Mouse (Mus musculus): ENCODE measurements around the gene Gm45021. TPM values are rescaled to one million over a fixed set of nuclear protein-coding genes. Genes with fewer than 3 reads are reported as not detected.

The Gm45021 gene
- polyA plus RNA-seq, 1 experiment: not detected

DNA sequence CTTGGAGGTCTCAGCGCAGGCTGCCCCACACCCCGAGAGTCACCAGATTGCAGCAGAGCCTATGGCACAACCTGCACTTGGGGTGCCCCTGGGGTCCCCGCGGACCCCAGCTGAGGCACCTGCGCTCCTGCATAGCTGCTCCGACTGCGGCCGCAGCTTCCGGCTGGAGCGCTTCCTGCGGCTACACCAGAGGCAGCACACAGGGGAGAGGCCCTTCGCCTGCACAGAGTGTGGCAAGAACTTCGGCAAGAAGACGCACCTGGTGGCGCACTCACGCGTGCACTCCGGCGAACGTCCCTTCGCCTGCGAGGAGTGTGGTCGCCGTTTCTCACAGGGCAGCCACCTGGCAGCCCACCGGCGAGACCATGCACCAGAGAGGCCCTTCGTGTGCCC lies 7.8 kb downstream of the Gm45021 start:
- WGBS: 97% methylated on average over 27 of the region's 27 CpGs
- peaks cover 8% of the 10 kb centered on the region for H3K36me3 ChIP-seq (ENCODE audit: control insufficient read depth, insufficient read depth, low read length)
- TF ChIP-seq POLR2A (IDR thresholded peaks at IDR 0.05; ENCODE audit: low read depth, low read length): no peak
- TF ChIP-seq CTCF (IDR thresholded peaks at IDR 0.05; ENCODE audit: extremely low read depth, insufficient read length, insufficient replicate concordance, low read depth, low read length): no peak
- no peak overlapping the region for H3K27ac ChIP-seq (ENCODE audit: insufficient read depth, low read depth, low read length)
- H3K4me3 ChIP-seq (ENCODE audit: low read depth, low read length): no peak overlapping the region
- peaks cover 12% of the 10 kb centered on the region for H3K4me1 ChIP-seq (ENCODE audit: control insufficient read depth, insufficient read depth, insufficient read length, low read length)
- H3K27me3 ChIP-seq (ENCODE audit: control insufficient read depth, insufficient read depth, low read length): no peaks in the 10 kb centered on the region

DNA sequence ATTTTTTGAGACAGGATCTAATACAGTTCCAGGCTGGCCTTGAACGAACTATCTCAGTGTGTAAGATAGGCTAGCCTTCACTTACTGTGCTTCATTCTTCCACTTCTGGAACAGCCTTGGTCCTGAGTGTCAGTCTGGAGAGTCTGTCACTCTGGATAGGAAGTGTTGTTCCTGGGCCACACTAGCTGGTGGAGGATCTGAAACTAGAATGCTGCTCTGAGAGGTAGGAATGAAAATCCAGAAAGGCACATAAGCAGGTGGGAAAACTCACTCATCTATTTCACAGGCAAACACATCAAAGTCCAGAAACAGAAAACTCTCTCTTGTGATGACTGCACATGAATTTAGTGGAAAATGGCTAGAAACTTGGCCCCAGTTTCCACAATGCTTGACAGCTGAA lies 11.2 kb downstream of the Gm45021 start:
- peaks cover 6% of the 10 kb centered on the region for H3K4me1 ChIP-seq (ENCODE audit: control insufficient read depth, insufficient read depth, insufficient read length, low read length)
- WGBS: 83% methylated on average over 1 of the region's 1 CpGs
- H3K27me3 ChIP-seq (ENCODE audit: control insufficient read depth, insufficient read depth, low read length): no peaks in the 10 kb centered on the region
- H3K27ac ChIP-seq (ENCODE audit: insufficient read depth, low read depth, low read length): no peak overlapping the region
- no peak for TF ChIP-seq POLR2A (IDR thresholded peaks at IDR 0.05; ENCODE audit: low read depth, low read length)
- TF ChIP-seq CTCF (IDR thresholded peaks at IDR 0.05; ENCODE audit: extremely low read depth, insufficient read length, insufficient replicate concordance, low read depth, low read length): no peak
- H3K36me3 ChIP-seq (ENCODE audit: control insufficient read depth, insufficient read depth, low read length): peaks cover 8% of the 10 kb centered on the region
- no peak overlapping the region for H3K4me3 ChIP-seq (ENCODE audit: low read depth, low read length)

DNA sequence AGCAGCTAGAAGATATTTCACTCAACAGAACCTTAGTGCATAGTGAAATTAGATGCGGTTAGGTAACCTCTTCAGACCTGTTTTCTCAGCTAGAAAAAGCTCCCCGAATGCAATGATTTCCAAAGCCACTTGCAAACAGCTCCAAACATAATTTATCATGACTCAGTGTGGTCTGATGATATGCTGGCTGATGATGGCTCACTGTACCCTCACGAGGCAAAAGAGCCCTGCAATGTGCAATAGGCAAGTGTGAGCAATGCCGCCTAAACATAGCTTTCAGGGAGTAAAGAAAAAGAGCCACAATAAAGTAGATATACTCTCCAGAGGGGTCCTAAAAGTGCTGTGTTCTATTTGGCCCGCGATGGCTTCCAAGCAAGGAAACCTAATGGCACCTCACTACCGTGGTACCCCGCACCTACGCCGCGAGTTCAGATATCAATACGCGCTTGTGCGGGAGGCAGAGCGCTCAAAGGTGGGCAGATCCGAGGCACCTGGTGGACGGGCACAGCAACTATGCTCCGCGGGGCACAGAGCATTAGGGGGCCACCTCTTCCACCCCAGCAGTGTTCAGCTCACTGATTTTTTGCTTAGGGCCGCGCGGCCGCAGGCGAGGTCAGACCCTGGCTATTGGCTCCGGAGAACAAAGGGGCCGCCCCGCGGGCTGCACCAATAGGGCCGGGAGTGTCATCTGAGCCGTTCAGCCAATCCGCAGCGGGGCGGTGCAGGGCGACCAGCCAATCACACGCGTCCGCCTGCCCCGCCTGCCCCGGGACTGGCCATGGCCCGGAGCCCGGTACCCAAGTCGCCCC lies 12.1 kb downstream of the Gm45021 start, which contains the start of gene Zfp775:
Gene Zfp775 (plus strand): TSS at position 793 of the 809 bp plus-strand sequence.
- TF ChIP-seq POLR2A (IDR thresholded peaks at IDR 0.05; ENCODE audit: low read depth, low read length): no peak; the same call in 1 of the 2 replicates
- TF ChIP-seq CTCF (IDR thresholded peaks at IDR 0.05; ENCODE audit: extremely low read depth, insufficient read length, insufficient replicate concordance, low read depth, low read length): 0 out of 2 replicates have a peak, but pooled peaks have one; percentile 10
- H3K27ac ChIP-seq (ENCODE audit: insufficient read depth, low read depth, low read length): peak within 1 kb of the TSS; percentile 76
- WGBS: 4% methylated on average over 42 of the region's 42 CpGs

DNA sequence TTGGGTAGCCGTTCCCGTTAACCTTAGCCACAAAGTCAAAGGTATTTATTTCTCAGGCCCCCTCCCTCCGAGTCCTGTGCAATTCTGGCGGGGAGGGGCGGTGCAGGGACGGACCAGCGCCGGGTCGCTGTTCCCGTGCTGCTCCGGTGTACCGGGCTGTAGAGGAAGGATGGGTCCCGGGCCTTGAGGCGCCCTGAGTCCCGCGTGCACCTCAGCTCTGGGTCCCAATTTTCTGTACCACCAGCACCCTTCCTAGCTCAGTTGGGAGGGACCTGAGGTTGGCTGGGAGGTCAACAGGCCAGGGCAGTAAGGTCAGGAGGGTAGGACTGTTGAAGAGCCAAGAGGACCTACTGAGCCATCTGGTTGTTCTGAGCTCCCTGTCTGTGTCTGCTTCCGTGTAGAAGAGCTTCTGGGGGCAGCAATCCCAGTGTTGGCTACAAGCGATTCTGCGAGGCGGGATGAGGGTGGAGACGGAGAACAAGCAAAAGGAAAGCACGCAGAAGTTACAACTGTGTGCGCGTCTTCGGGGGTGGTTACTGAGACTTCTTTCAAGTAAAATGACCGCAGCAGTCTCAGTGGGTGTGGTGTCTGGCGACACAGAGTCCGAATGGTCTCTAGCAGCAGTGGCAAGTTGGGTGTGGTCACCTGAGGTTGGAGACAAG lies 12.8 kb downstream of the Gm45021 start:
- no peaks in the 10 kb centered on the region for H3K27me3 ChIP-seq (ENCODE audit: control insufficient read depth, insufficient read depth, low read length)
- no peak for TF ChIP-seq CTCF (IDR thresholded peaks at IDR 0.05; ENCODE audit: extremely low read depth, insufficient read length, insufficient replicate concordance, low read depth, low read length)
- TF ChIP-seq POLR2A (IDR thresholded peaks at IDR 0.05; ENCODE audit: low read depth, low read length): 0 out of 2 replicates have a peak, but pooled peaks have one; percentile 20
- H3K4me1 ChIP-seq (ENCODE audit: control insufficient read depth, insufficient read depth, insufficient read length, low read length): peaks cover 6% of the 10 kb centered on the region
- WGBS: 0% methylated on average over 28 of the region's 28 CpGs
- H3K36me3 ChIP-seq (ENCODE audit: control insufficient read depth, insufficient read depth, low read length): peaks cover 5% of the 10 kb centered on the region
- peak overlapping the region; percentile 76 for H3K27ac ChIP-seq (ENCODE audit: insufficient read depth, low read depth, low read length)
- H3K4me3 ChIP-seq (ENCODE audit: low read depth, low read length): peak overlapping the region; percentile 95

More for the DNA sequence above, 12.1 kb downstream of the Gm45021 start, which contains the start of gene Zfp775:
- Histone ChIP-seq H3K4me1 (ENCODE audit: control insufficient read depth, insufficient read depth, insufficient read length, low read length) (peaks cover 6% of the 10 kb centered on the region), H3K4me3 (ENCODE audit: low read depth, low read length) (peak within 1 kb of the TSS; percentile 95), H3K36me3 (ENCODE audit: control insufficient read depth, insufficient read depth, low read length) (peaks cover 6% of the 10 kb centered on the region), H3K27me3 (ENCODE audit: control insufficient read depth, insufficient read depth, low read length) (no peaks in the 10 kb centered on the region)

DNA sequence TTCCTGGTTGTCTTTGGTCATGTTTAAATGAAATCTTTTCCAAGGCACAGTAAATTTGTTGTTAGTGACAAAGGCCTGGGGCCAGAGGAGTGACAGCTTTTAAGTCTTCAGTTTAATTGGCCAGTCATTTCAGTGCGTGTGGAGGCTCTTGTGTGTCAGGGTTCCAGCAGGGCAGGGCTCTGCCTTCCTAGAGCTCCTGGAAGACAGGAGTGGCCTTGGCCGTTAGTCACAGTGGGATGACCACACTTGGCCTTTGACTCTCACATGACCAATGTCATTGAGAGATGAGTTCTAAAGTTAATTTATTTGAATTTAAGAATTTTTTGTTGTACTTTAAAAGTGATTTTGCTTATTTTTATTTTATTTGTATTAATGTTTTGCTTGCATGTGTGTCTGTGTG lies 18.7 kb downstream of the Gm45021 start:
- WGBS: 89% methylated on average over 2 of the region's 2 CpGs
- Histone ChIP-seq H3K4me1 (ENCODE audit: control insufficient read depth, insufficient read depth, insufficient read length, low read length) (no peaks in the 10 kb centered on the region), H3K27ac (ENCODE audit: insufficient read depth, low read depth, low read length) (no peak overlapping the region), H3K4me3 (ENCODE audit: low read depth, low read length) (no peak overlapping the region), H3K27me3 (ENCODE audit: control insufficient read depth, insufficient read depth, low read length) (no peaks in the 10 kb centered on the region), H3K36me3 (ENCODE audit: control insufficient read depth, insufficient read depth, low read length) (no peaks in the 10 kb centered on the region)
- TF ChIP-seq CTCF (IDR thresholded peaks at IDR 0.05; ENCODE audit: extremely low read depth, insufficient read length, insufficient replicate concordance, low read depth, low read length) (no peak), POLR2A (IDR thresholded peaks at IDR 0.05; ENCODE audit: low read depth, low read length) (no peak)

DNA sequence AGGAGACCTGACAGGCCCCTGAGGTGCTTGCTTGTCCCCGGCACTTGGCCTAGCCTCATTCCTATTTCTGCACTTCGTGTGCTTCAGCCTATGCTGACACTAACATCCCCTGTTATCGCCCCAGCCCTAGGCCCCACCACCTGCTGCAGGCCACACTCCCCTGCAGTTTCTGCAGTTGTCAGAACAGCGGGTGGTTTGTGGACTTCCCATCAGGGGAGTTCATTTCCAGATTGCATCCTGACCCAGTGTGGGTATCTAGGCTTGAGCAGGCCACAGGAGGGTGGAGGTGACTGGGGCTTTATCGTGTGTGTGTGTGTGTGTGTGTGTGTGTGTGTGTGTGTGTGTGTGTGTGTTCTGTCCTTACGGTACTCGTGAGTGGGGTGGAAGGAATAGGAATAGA lies 20.1 kb downstream of the Gm45021 start:
- no peaks in the 10 kb centered on the region for H3K27me3 ChIP-seq (ENCODE audit: control insufficient read depth, insufficient read depth, low read length)
- no peaks in the 10 kb centered on the region for H3K36me3 ChIP-seq (ENCODE audit: control insufficient read depth, insufficient read depth, low read length)
- TF ChIP-seq POLR2A (IDR thresholded peaks at IDR 0.05; ENCODE audit: low read depth, low read length): no peak
- TF ChIP-seq CTCF (IDR thresholded peaks at IDR 0.05; ENCODE audit: extremely low read depth, insufficient read length, insufficient replicate concordance, low read depth, low read length): no peak
- WGBS: 81% methylated on average over 7 of the region's 7 CpGs
- no peaks in the 10 kb centered on the region for H3K4me1 ChIP-seq (ENCODE audit: control insufficient read depth, insufficient read depth, insufficient read length, low read length)
- no peak overlapping the region for H3K4me3 ChIP-seq (ENCODE audit: low read depth, low read length)
- H3K27ac ChIP-seq (ENCODE audit: insufficient read depth, low read depth, low read length): no peak overlapping the region

DNA sequence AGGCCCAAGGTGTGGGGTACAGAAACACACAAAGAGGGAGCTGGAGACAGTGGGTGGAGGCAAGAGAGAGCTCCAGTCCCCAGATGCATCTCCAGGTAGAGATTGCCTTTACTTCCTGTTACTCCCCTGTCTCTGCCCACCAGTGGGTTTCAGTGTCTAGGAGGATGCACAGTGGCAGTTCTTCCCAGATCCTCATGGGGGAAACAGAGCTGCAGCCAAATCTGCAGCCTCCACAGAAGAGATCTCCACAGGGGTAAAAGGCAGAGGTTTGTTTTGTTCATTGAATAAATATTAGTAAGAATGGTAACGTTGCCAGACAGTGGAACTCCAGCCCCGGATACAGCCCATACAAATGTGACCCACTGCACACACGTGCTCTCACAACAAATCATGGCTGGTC lies 21.2 kb downstream of the Gm45021 start:
- Histone ChIP-seq H3K36me3 (ENCODE audit: control insufficient read depth, insufficient read depth, low read length) (no peaks in the 10 kb centered on the region), H3K27ac (ENCODE audit: insufficient read depth, low read depth, low read length) (no peak overlapping the region), H3K27me3 (ENCODE audit: control insufficient read depth, insufficient read depth, low read length) (no peaks in the 10 kb centered on the region), H3K4me1 (ENCODE audit: control insufficient read depth, insufficient read depth, insufficient read length, low read length) (no peaks in the 10 kb centered on the region), H3K4me3 (ENCODE audit: low read depth, low read length) (no peak overlapping the region)
- 58% methylated on average over 3 of the region's 3 CpGs for WGBS
- no peak for TF ChIP-seq CTCF (IDR thresholded peaks at IDR 0.05; ENCODE audit: extremely low read depth, insufficient read length, insufficient replicate concordance, low read depth, low read length)
- TF ChIP-seq POLR2A (IDR thresholded peaks at IDR 0.05; ENCODE audit: low read depth, low read length): no peak

Measured in small intestine, adult 2 months (tissue).